Mouse (Mus musculus) lung, embryonic 15.5 days (tissue): ENCODE data around the gene Kif24. TPM values are rescaled to one million over a fixed set of nuclear protein-coding genes. Genes with fewer than 3 reads are reported as not detected.

Experiments
- ATAC-seq: fragments of 200-750 bp; cut with Nextera tagmentation; 2 replicates; pipeline ENCODE4 v1.8.0; 2017; ENCODE audit warnings: moderate number of reproducible peaks, borderline replicate concordance; ENCODE audit not compliant: low FRiP score, low TSS enrichment; ENCODE audit errors: extremely low read depth
- H3K27ac ChIP-seq: fragments of 300-500 bp; sonication (generic); 2 replicates; pipeline ENCODE4 v1.5.1; 2015; ENCODE audit warnings: moderate library complexity, mild to moderate bottlenecking, inconsistent platforms
- H3K27me3 ChIP-seq: fragments of 300-500 bp; sonication (generic); 2 replicates; pipeline ENCODE4 v1.6.1; 2015; ENCODE audit warnings: inconsistent platforms
- H3K36me3 ChIP-seq: fragments of 300-500 bp; sonication (generic); 2 replicates; pipeline ENCODE4 v1.6.1; 2015; ENCODE audit warnings: inconsistent platforms
- H3K4me1 ChIP-seq: fragments of 300-500 bp; sonication (generic); 2 replicates; pipeline ENCODE4 v1.6.1; 2015; ENCODE audit warnings: inconsistent platforms
- H3K4me2 ChIP-seq: fragments of 300-500 bp; sonication (generic); 2 replicates; pipeline ENCODE4 v1.6.1; 2015; ENCODE audit warnings: inconsistent platforms, mild to moderate bottlenecking, moderate library complexity
- H3K4me3 ChIP-seq: fragments of 300-500 bp; sonication (generic); 2 replicates; pipeline ENCODE4 v1.5.1; 2015; ENCODE audit warnings: mild to moderate bottlenecking, inconsistent platforms
- H3K9ac ChIP-seq: fragments of 300-500 bp; sonication (generic); 2 replicates; pipeline ENCODE4 v1.6.1; 2015; ENCODE audit warnings: inconsistent platforms
- H3K9me3 ChIP-seq: fragments of 300-500 bp; sonication (generic); 2 replicates; pipeline ENCODE4 v1.6.1; 2016; ENCODE audit warnings: inconsistent platforms
- WGBS: fragments of 180-500 bp; shearing (Covaris S2); methylation state at CpG from one replicate; pipeline ENCODE4 v1.1.7; 2015; 5-methylcytosine and 5-hydroxymethylcytosine counted together
- polyA plus RNA-seq: library from polyadenylated mRNA; unstranded; fragments of >200 nt; fragmentation: Nextera tagmentation; extraction: Ambion mirVana; gene quantifications from 2 replicates; pipeline ENCODE4 v1.2.1, GENCODE M21; 2015

Gene Kif24
- polyA plus RNA-seq, 1 experiment from 2014 or later, result 8.3 TPM

GRCm38 (mm10) chr4:41460690-41461089 is 4.0 kb downstream of the Kif24 start:
- WGBS, result 97% methylated on average over 1 of the region's 1 CpGs
- H3K9ac ChIP-seq, result no peak overlapping the region
- no peak for ATAC-seq
- H3K4me1 ChIP-seq, result peaks cover 13% of the 10 kb centered on the region
- H3K36me3 ChIP-seq, result no peaks in the 10 kb centered on the region
- H3K27ac ChIP-seq, result no peak overlapping the region
- no peaks in the 10 kb centered on the region for H3K27me3 ChIP-seq
- no peaks in the 10 kb centered on the region for H3K9me3 ChIP-seq
- H3K4me3 ChIP-seq, result no peak overlapping the region
- H3K4me2 ChIP-seq, result no peak overlapping the region

GRCm38 (mm10) chr4:41447595-41447994 is 17.1 kb downstream of the Kif24 start:
- Histone ChIP-seq H3K9me3 (no peaks in the 10 kb centered on the region), H3K4me1 (no peaks in the 10 kb centered on the region), H3K36me3 (no peaks in the 10 kb centered on the region; the same call in 1 of the 2 replicates), H3K27ac (no peak overlapping the region), H3K27me3 (no peaks in the 10 kb centered on the region), H3K4me2 (no peak overlapping the region), H3K9ac (no peak overlapping the region), H3K4me3 (no peak overlapping the region)
- no peak for ATAC-seq
- WGBS, result 85% methylated on average over 3 of the region's 3 CpGs

GRCm38 (mm10) chr4:41442790-41443302 is 21.8 kb downstream of the Kif24 start:
- ATAC-seq, result no peak
- no peaks in the 10 kb centered on the region for H3K4me1 ChIP-seq
- H3K4me3 ChIP-seq, result no peak overlapping the region
- WGBS, result 59% methylated on average over 4 of the region's 4 CpGs
- no peak overlapping the region for H3K9ac ChIP-seq
- no peaks in the 10 kb centered on the region for H3K9me3 ChIP-seq
- H3K27me3 ChIP-seq, result no peaks in the 10 kb centered on the region
- no peak overlapping the region for H3K4me2 ChIP-seq
- H3K27ac ChIP-seq, result no peak overlapping the region
- no peaks in the 10 kb centered on the region for H3K36me3 ChIP-seq

GRCm38 (mm10) chr4:41438931-41439330 is 25.8 kb downstream of the Kif24 start:
- Histone ChIP-seq H3K4me2 (no peak overlapping the region), H3K9ac (no peak overlapping the region), H3K4me3 (no peak overlapping the region), H3K9me3 (no peaks in the 10 kb centered on the region), H3K4me1 (no peaks in the 10 kb centered on the region), H3K36me3 (no peaks in the 10 kb centered on the region), H3K27me3 (no peaks in the 10 kb centered on the region), H3K27ac (no peak overlapping the region)
- WGBS, result 80% methylated on average over 5 of the region's 5 CpGs
- no peak for ATAC-seq

GRCm38 (mm10) chr4:41416966-41417365 is 47.7 kb downstream of the Kif24 start:
- Histone ChIP-seq H3K4me3 (no peak overlapping the region), H3K4me1 (no peaks in the 10 kb centered on the region), H3K9ac (no peak overlapping the region), H3K27me3 (no peaks in the 10 kb centered on the region), H3K27ac (no peak overlapping the region), H3K36me3 (no peaks in the 10 kb centered on the region), H3K4me2 (no peak overlapping the region), H3K9me3 (no peaks in the 10 kb centered on the region)
- no peak for ATAC-seq

GRCm38 (mm10) chr4:41409341-41409740 is 55.3 kb downstream of the Kif24 start:
- H3K27ac ChIP-seq, result no peak overlapping the region
- H3K36me3 ChIP-seq, result peaks cover 9% of the 10 kb centered on the region; the same call in 1 of the 2 replicates
- no peaks in the 10 kb centered on the region for H3K27me3 ChIP-seq
- H3K9ac ChIP-seq, result no peak overlapping the region
- no peaks in the 10 kb centered on the region for H3K9me3 ChIP-seq
- no peaks in the 10 kb centered on the region for H3K4me1 ChIP-seq
- WGBS, result 81% methylated on average over 1 of the region's 1 CpGs
- no peak overlapping the region for H3K4me3 ChIP-seq
- ATAC-seq, result no peak
- H3K4me2 ChIP-seq, result no peak overlapping the region

GRCm38 (mm10) chr4:41407353-41407752 is 57.3 kb downstream of the Kif24 start:
- Histone ChIP-seq H3K4me3 (no peak overlapping the region), H3K9ac (no peak overlapping the region), H3K9me3 (no peaks in the 10 kb centered on the region), H3K27ac (no peak overlapping the region), H3K4me2 (no peak overlapping the region), H3K4me1 (no peaks in the 10 kb centered on the region), H3K27me3 (no peaks in the 10 kb centered on the region), H3K36me3 (peaks cover 16% of the 10 kb centered on the region)
- no peak for ATAC-seq
- WGBS, result 89% methylated on average over 2 of the region's 2 CpGs

- no peaks in the 10 kb centered on the region for H3K4me1 ChIP-seq
- ATAC-seq, result no peak
- H3K9ac ChIP-seq, result no peak overlapping the region
- H3K36me3 ChIP-seq, result peaks cover 16% of the 10 kb centered on the region
- H3K4me2 ChIP-seq, result no peak overlapping the region
- WGBS, result 82% methylated on average over 9 of the region's 9 CpGs
- no peak overlapping the region for H3K4me3 ChIP-seq
- no peaks in the 10 kb centered on the region for H3K9me3 ChIP-seq
- H3K27me3 ChIP-seq, result no peaks in the 10 kb centered on the region
- no peak overlapping the region for H3K27ac ChIP-seq
Observed at GRCm38 (mm10) chr4:41406597-41406996, 58.1 kb downstream of the Kif24 start.

GRCm38 (mm10) chr4:41401573-41401972 is 63.1 kb downstream of the Kif24 start:
- 85% methylated on average over 5 of the region's 5 CpGs for WGBS
- no peaks in the 10 kb centered on the region for H3K9me3 ChIP-seq
- ATAC-seq, result no peak

GRCm38 (mm10) chr4:41401167-41401566 is 63.5 kb downstream of the Kif24 start:
- Histone ChIP-seq H3K4me2 (no peak overlapping the region), H3K36me3 (peaks cover 13% of the 10 kb centered on the region), H3K27me3 (no peaks in the 10 kb centered on the region), H3K9me3 (no peaks in the 10 kb centered on the region), H3K4me3 (no peak overlapping the region), H3K27ac (no peak overlapping the region), H3K4me1 (no peaks in the 10 kb centered on the region), H3K9ac (no peak overlapping the region)
- ATAC-seq, result no peak

More at GRCm38 (mm10) chr4:41401573-41401972, 63.1 kb downstream of the Kif24 start:
- no peak overlapping the region for H3K4me2 ChIP-seq
- H3K36me3 ChIP-seq, result peaks cover 14% of the 10 kb centered on the region
- H3K4me3 ChIP-seq, result no peak overlapping the region
- H3K4me1 ChIP-seq, result no peaks in the 10 kb centered on the region
- no peaks in the 10 kb centered on the region for H3K27me3 ChIP-seq
- no peak overlapping the region for H3K27ac ChIP-seq
- H3K9ac ChIP-seq, result no peak overlapping the region

GRCm38 (mm10) chr4:41399904-41400303 is 64.8 kb downstream of the Kif24 start:
- ATAC-seq, result no peak
- no peak overlapping the region for H3K9ac ChIP-seq
- H3K27me3 ChIP-seq, result no peaks in the 10 kb centered on the region
- no peak overlapping the region for H3K27ac ChIP-seq
- no peak overlapping the region for H3K4me3 ChIP-seq
- WGBS, result 83% methylated on average over 5 of the region's 5 CpGs
- no peak overlapping the region for H3K4me2 ChIP-seq
- no peaks in the 10 kb centered on the region for H3K4me1 ChIP-seq
- peaks cover 16% of the 10 kb centered on the region for H3K36me3 ChIP-seq
- H3K9me3 ChIP-seq, result no peaks in the 10 kb centered on the region

- no peak for ATAC-seq
- no peaks in the 10 kb centered on the region for H3K4me1 ChIP-seq
- no peaks in the 10 kb centered on the region for H3K27me3 ChIP-seq
- H3K4me3 ChIP-seq, result no peak overlapping the region
- no peak overlapping the region for H3K27ac ChIP-seq
- H3K9me3 ChIP-seq, result no peaks in the 10 kb centered on the region
- no peak overlapping the region for H3K9ac ChIP-seq
- WGBS, result 55% methylated on average over 6 of the region's 6 CpGs
- H3K36me3 ChIP-seq, result peaks cover 16% of the 10 kb centered on the region
- H3K4me2 ChIP-seq, result no peak overlapping the region
Observed at GRCm38 (mm10) chr4:41398353-41398752, 66.3 kb downstream of the Kif24 start.

- no peaks in the 10 kb centered on the region for H3K4me1 ChIP-seq
- WGBS, result 76% methylated on average over 9 of the region's 9 CpGs
- H3K4me3 ChIP-seq, result no peak overlapping the region
- ATAC-seq, result no peak
- H3K9ac ChIP-seq, result no peak overlapping the region
- no peaks in the 10 kb centered on the region for H3K9me3 ChIP-seq
- no peak overlapping the region for H3K27ac ChIP-seq
- no peaks in the 10 kb centered on the region for H3K27me3 ChIP-seq
- H3K4me2 ChIP-seq, result no peak overlapping the region
- peaks cover 44% of the 10 kb centered on the region for H3K36me3 ChIP-seq
Observed at GRCm38 (mm10) chr4:41394651-41395050, 70.0 kb downstream of the Kif24 start.
